Mouse (Mus musculus): Measurements from ENCODE around the gene Afm.

DNA sequence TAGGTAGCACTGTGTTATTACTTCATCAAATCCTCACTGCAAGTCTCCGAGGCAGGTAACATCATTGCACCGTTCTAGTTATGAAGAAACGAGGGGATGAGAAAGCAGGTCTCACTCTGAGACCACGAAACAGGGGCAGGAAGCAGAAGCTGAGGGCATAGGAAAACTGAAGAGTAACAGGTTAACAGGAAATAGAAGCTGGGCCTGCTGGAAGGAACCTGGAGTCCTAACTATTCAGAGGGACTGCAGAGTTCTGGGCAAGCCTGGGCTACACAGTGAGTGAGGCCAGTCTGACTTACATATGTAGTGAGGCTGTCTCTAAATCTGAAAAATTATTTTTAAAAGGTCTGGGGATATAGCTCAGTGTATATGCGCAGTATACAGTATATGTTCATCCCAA, 69.4 kb downstream of the Afm start:
- TF ChIP-seq CTCF (IDR thresholded peaks at IDR 0.05; ENCODE audit: control insufficient read depth, insufficient read depth, low read length) (no peak), POLR2A (IDR thresholded peaks at IDR 0.05; ENCODE audit: borderline replicate concordance, control insufficient read depth, low read depth, low read length) (no peak)
